Mouse (Mus musculus) limb, embryonic 14.5 days (tissue): ENCODE data around the gene Nudt21. TPM values are rescaled to one million over a fixed set of nuclear protein-coding genes. Genes with fewer than 3 reads are reported as not detected.

Experiments
- ATAC-seq: fragments of 200-750 bp; cut with Nextera tagmentation; 2 replicates; pipeline ENCODE4 v1.8.0; 2017; ENCODE audit warnings: low read depth, moderate number of reproducible peaks, moderate TSS enrichment; ENCODE audit not compliant: low FRiP score
- DNase-seq: peaks from one replicate; pipeline ENCODE4 v3.0.0-alpha.2; 2015; ENCODE audit warnings: low spot score
- H3K27ac ChIP-seq: fragments of 300-500 bp; sonication (generic); replicated peaks from 2 replicates; pipeline ENCODE4 v1.5.1; 2014; ENCODE audit warnings: low read depth, mild to moderate bottlenecking, low read length, moderate library complexity, mixed read lengths
- H3K27me3 ChIP-seq: fragments of 300-500 bp; sonication (generic); 2 replicates; pipeline ENCODE4 v1.6.1; 2014; ENCODE audit warnings: low read length, mixed read lengths; ENCODE audit not compliant: control insufficient read depth, insufficient read depth
- H3K36me3 ChIP-seq: fragments of 300-500 bp; sonication (generic); 2 replicates; pipeline ENCODE4 v1.6.1; 2014; ENCODE audit warnings: mild to moderate bottlenecking, low read length, moderate library complexity, mixed read lengths; ENCODE audit not compliant: control insufficient read depth, insufficient read depth
- H3K4me1 ChIP-seq: fragments of 300-500 bp; sonication (generic); 2 replicates; pipeline ENCODE4 v1.6.1; 2014; ENCODE audit warnings: antibody characterized with exemption, low read length, mixed read lengths; ENCODE audit not compliant: control insufficient read depth, insufficient read depth
- H3K4me2 ChIP-seq: fragments of 300-500 bp; sonication (generic); replicated peaks from 2 replicates; pipeline ENCODE4 v1.6.1; 2014; ENCODE audit warnings: low read depth, mild to moderate bottlenecking, low read length, moderate library complexity; ENCODE audit not compliant: severe bottlenecking
- H3K4me3 ChIP-seq: fragments of 300-500 bp; sonication (generic); replicated peaks from 2 replicates; pipeline ENCODE4 v1.5.1; 2014; ENCODE audit warnings: low read length
- H3K9ac ChIP-seq: fragments of 300-500 bp; sonication (generic); 2 replicates; pipeline ENCODE4 v1.6.1; 2014; ENCODE audit warnings: mild to moderate bottlenecking, low read depth, low read length, moderate library complexity; ENCODE audit not compliant: severe bottlenecking
- H3K9me3 ChIP-seq: fragments of 300-500 bp; sonication (generic); 2 replicates; pipeline ENCODE4 v1.6.1; 2016; ENCODE audit warnings: low read length; ENCODE audit not compliant: control insufficient read depth
- POLR2A ChIP-seq: fragments of 200-500 bp; IDR thresholded peaks from 2 replicates; pipeline ENCODE4 v1.8.0; 2012; ENCODE audit warnings: inconsistent platforms, mild to moderate bottlenecking, moderate library complexity, borderline replicate concordance; ENCODE audit not compliant: insufficient read depth, insufficient read length; ENCODE audit errors: extremely low read depth
- WGBS: fragments of 180-500 bp; shearing (Covaris S2); extraction: QIAGEN DNeasy Blood & Tissue Kit; methylation state at CpG from one replicate; pipeline ENCODE4 v1.1.7; 2014; 5-methylcytosine and 5-hydroxymethylcytosine counted together
- polyA plus RNA-seq, 2 experiments: library from polyadenylated mRNA; depleted of rRNA in 1 of 2; stranded (reverse) in 1 of 2; unstranded in 1 of 2; fragments of >200 nt; fragmentation: Nextera tagmentation in 1 of 2; extraction: Ambion mirVana in 1 of 2; gene quantifications; 2 replicates each; pipeline versions ENCODE4 v1.2.1 to v1.2.3; 2012 to 2014

Nudt21 gene
- polyA plus RNA-seq, 2 experiments = 79.3 to 118 TPM

DNA sequence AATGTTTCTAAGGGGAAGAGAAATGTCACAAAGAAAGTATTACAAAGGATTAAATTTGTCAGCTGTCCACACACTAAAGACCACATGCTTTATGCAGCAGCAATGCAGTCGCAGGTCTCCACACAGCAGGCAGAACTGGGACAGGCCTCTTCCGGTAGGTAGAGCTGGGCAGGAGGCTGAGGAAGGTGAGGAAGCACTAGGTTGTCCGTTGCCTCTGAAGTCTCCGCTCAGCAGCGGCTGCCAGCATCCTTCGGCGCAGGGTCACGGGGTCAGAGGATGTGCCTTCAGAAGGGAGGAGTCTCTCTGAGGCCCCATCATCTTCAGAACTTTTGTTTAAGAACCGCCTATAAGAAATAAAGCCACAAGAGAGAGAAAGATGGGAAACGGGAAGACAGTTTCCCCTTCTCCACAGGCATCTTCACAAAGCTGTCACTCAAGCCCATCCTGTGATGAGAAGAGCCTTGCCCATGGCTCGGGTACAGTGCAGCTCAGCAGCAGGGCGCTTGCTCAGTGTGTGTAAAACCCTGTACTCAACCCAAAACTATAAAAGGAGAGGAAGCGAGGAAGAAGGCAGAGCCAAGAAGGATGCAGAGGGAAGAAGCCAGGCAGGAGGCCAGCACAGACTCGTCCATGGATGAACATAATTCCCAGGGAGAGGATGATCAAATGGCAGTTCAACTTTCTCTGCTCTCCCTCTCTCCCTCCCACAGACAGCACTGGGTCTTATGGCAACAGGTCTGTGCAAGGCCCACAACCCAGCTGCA, 63.7 kb downstream of the Nudt21 start:
- peaks cover 75% of the 10 kb centered on the region for H3K36me3 ChIP-seq
- peak; percentile 11 for DNase-seq
- H3K4me2 ChIP-seq = no peak overlapping the region
- WGBS = 82% methylated on average over 14 of the region's 14 CpGs
- H3K4me1 ChIP-seq = no peaks in the 10 kb centered on the region
- no peak overlapping the region for H3K4me3 ChIP-seq
- TF ChIP-seq POLR2A = no peak
- ATAC-seq = no peak
- H3K9ac ChIP-seq = no peak overlapping the region
- H3K9me3 ChIP-seq = no peaks in the 10 kb centered on the region
- H3K27ac ChIP-seq = no peak overlapping the region
- H3K27me3 ChIP-seq = no peaks in the 10 kb centered on the region

DNA sequence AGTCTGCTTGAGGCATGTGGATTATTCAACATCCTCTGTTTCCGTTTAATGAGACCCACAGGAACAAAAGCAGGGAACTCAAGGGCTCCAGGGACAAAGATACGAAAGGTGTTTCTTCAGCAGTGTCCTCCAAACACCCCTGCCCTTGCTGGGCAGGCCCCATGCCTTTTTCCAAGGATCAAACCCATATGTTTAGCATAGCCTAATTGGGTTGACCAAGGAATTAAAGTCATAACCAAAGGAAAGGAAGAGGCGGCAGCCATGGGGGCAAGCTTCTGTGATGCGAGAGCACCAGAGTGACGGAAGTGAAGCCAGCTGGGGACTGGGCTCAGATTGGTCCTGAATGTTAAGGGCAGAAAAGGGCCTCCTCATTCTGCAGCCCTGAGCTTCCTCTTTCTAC, 64.6 kb downstream of the Nudt21 start:
- H3K27me3 ChIP-seq = no peaks in the 10 kb centered on the region
- no peak overlapping the region for H3K4me2 ChIP-seq
- no peak for TF ChIP-seq POLR2A
- H3K9me3 ChIP-seq = no peaks in the 10 kb centered on the region
- 83% methylated on average over 5 of the region's 5 CpGs for WGBS
- peaks cover 66% of the 10 kb centered on the region for H3K36me3 ChIP-seq
- H3K4me1 ChIP-seq = no peaks in the 10 kb centered on the region
- no peak overlapping the region for H3K9ac ChIP-seq
- no peak overlapping the region for H3K4me3 ChIP-seq
- no peak for ATAC-seq
- no peak for DNase-seq
- no peak overlapping the region for H3K27ac ChIP-seq

DNA sequence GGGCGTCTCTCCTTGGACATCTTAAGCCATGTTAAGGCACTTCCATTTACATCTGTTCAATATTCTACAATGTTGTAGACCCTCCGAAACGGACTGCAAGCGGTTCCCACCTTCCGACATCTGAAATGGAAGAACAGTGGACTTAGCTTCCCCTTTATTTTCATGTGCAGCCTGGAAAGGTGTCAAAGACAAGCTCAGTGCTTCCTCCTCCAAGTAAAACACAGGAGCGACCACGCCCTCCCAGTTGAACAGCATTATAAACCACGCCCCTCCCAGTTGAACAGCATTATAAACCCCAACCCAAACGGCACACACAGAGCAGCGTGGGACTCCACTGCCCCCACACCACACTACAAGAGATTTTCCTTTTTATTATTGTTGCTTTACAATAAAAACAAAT, 65.4 kb downstream of the Nudt21 start:
- DNase-seq = no peak
- no peak for ATAC-seq
- Histone ChIP-seq H3K36me3 (peaks cover 61% of the 10 kb centered on the region), H3K9me3 (no peaks in the 10 kb centered on the region), H3K4me1 (no peaks in the 10 kb centered on the region), H3K9ac (no peak overlapping the region), H3K27ac (no peak overlapping the region), H3K4me3 (no peak overlapping the region), H3K27me3 (no peaks in the 10 kb centered on the region), H3K4me2 (no peak overlapping the region)
- TF ChIP-seq POLR2A = no peak
- 86% methylated on average over 10 of the region's 10 CpGs for WGBS

- Histone ChIP-seq H3K4me1 (no peaks in the 10 kb centered on the region), H3K4me3 (no peak overlapping the region), H3K27ac (no peak overlapping the region), H3K9ac (no peak overlapping the region), H3K27me3 (no peaks in the 10 kb centered on the region), H3K36me3 (peaks cover 45% of the 10 kb centered on the region), H3K4me2 (no peak overlapping the region), H3K9me3 (no peaks in the 10 kb centered on the region)
- ATAC-seq (no peak), DNase-seq (no peak)
- 52% methylated on average over 7 of the region's 7 CpGs for WGBS
- TF ChIP-seq POLR2A = no peak
Measured at GRCm38 (mm10) chr8:93969626-93970340, 67.0 kb downstream of the Nudt21 start.

DNA sequence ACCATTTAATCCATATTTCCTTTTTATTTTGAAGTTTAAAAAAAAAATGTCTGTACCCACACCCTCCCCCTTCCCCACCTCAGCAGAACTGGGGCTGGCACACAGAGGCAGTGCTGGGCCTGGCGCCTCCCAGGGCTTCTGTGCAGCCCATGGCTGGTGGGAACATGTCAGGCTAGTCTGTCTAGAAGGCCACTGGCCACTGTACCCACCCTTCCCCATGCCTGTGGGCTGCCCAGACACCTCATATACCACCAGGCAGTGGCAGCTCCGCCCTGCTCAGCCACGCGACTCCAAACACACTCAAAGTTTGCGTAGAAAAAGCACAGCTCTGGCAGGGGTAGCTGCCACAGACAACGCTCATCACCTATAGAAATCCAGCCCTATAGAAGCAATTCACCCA, 68.5 kb downstream of the Nudt21 start:
- Histone ChIP-seq H3K36me3 (peaks cover 30% of the 10 kb centered on the region), H3K27me3 (no peaks in the 10 kb centered on the region), H3K27ac (no peak overlapping the region), H3K4me1 (no peaks in the 10 kb centered on the region), H3K4me3 (no peak overlapping the region), H3K9ac (no peak overlapping the region), H3K9me3 (no peaks in the 10 kb centered on the region), H3K4me2 (no peak overlapping the region)
- no peak for TF ChIP-seq POLR2A
- DNase-seq = no peak
- no peak for ATAC-seq
- 71% methylated on average over 6 of the region's 6 CpGs for WGBS

Other genes starting within 250 kb of the Nudt21 start
- 13.5 and 16.5 TPM in 2 replicates for gene Gnao1, start 227.1 kb downstream of the Nudt21 start, polyA plus RNA-seq (2012; rRNA removed)
- 4.2 and 4.3 TPM in 2 replicates for gene Gnao1, start 227.1 kb downstream of the Nudt21 start, polyA plus RNA-seq (2014; fragmentation: Nextera tagmentation; extraction: Ambion mirVana)
- gene Amfr, start 24.2 kb downstream of the Nudt21 start, polyA plus RNA-seq (2012; rRNA removed) = 56.9 and 79.0 TPM in 2 replicates
- 55.9 and 56.2 TPM in 2 replicates for gene Amfr, start 24.2 kb downstream of the Nudt21 start, polyA plus RNA-seq (2014; fragmentation: Nextera tagmentation; extraction: Ambion mirVana)
- gene Ogfod1, start 167 bp upstream of the Nudt21 start, polyA plus RNA-seq (2012; rRNA removed) = 13.4 and 13.5 TPM in 2 replicates
- gene Ogfod1, start 167 bp upstream of the Nudt21 start, polyA plus RNA-seq (2014; fragmentation: Nextera tagmentation; extraction: Ambion mirVana) = 17.3 and 18.7 TPM in 2 replicates
- 26.1 and 27.3 TPM in 2 replicates for gene Bbs2, start 61.9 kb upstream of the Nudt21 start, polyA plus RNA-seq (2012; rRNA removed)
- gene Bbs2, start 61.9 kb upstream of the Nudt21 start, polyA plus RNA-seq (2014; fragmentation: Nextera tagmentation; extraction: Ambion mirVana) = 12.7 and 15.1 TPM in 2 replicates
- not detected in 2 replicates for gene Mt4, start 100.2 kb upstream of the Nudt21 start, polyA plus RNA-seq (2012; rRNA removed)
- not detected in 2 replicates for gene Mt4, start 100.2 kb upstream of the Nudt21 start, polyA plus RNA-seq (2014; fragmentation: Nextera tagmentation; extraction: Ambion mirVana)
- 2.0 and 3.3 TPM in 2 replicates for gene Mt3, start 115.6 kb upstream of the Nudt21 start, polyA plus RNA-seq (2012; rRNA removed)
- gene Mt3, start 115.6 kb upstream of the Nudt21 start, polyA plus RNA-seq (2014; fragmentation: Nextera tagmentation; extraction: Ambion mirVana) = 2.8 and 3.8 TPM in 2 replicates
- gene Mt2, start 135.6 kb upstream of the Nudt21 start, polyA plus RNA-seq (2012; rRNA removed) = 32.8 and 51.6 TPM in 2 replicates
- 39.6 and 48.1 TPM in 2 replicates for gene Mt2, start 135.6 kb upstream of the Nudt21 start, polyA plus RNA-seq (2014; fragmentation: Nextera tagmentation; extraction: Ambion mirVana)
- 91.7 and 100 TPM in 2 replicates for gene Mt1, start 142.1 kb upstream of the Nudt21 start, polyA plus RNA-seq (2012; rRNA removed)
- gene Mt1, start 142.1 kb upstream of the Nudt21 start, polyA plus RNA-seq (2014; fragmentation: Nextera tagmentation; extraction: Ambion mirVana) = 149 and 158 TPM in 2 replicates
- gene Nup93, start 177.5 kb upstream of the Nudt21 start, polyA plus RNA-seq (2012; rRNA removed) = 60.5 and 64.0 TPM in 2 replicates
- gene Nup93, start 177.5 kb upstream of the Nudt21 start, polyA plus RNA-seq (2014; fragmentation: Nextera tagmentation; extraction: Ambion mirVana) = 72.3 and 79.9 TPM in 2 replicates